Mouse (Mus musculus) heart, adult 18-20 months (tissue): ENCODE results near the gene Ipo13. TPM values are rescaled to one million over a fixed set of nuclear protein-coding genes. Genes with fewer than 3 reads are reported as not detected.

ENCODE experiments used
- total RNA-seq, 2 experiments: library from RNA; stranded (reverse); gene quantifications; 2 replicates each; pipeline ENCODE4 v1.2.3; 2021

Gene Ipo13
- total RNA-seq, 2 experiments from 2014 or later: 68.3 to 72.5 TPM

Other genes starting within 250 kb of the Ipo13 start
- gene Dmap1, start 232.7 kb downstream of the Ipo13 start, total RNA-seq: 10 to 100 TPM; 19.9 to 20.1 TPM
- gene Gm12845, start 190.6 kb downstream of the Ipo13 start, total RNA-seq: not detected
- gene Klf17, start 149.4 kb downstream of the Ipo13 start, total RNA-seq: not detected
- gene Slc6a9, start 80.5 kb downstream of the Ipo13 start, total RNA-seq: 1 to 10 TPM; 1.7 to 2.1 TPM
- gene Ccdc24, start 42.4 kb downstream of the Ipo13 start, total RNA-seq: under 1 TPM; 0.30 to 0.64 TPM
- 1 to 10 TPM; 4.0 to 4.4 TPM for gene B4galt2, start 31.5 kb downstream of the Ipo13 start, total RNA-seq
- 100 to 1,000 TPM in 1 of 2 experiments, 10 to 100 TPM in 1; 96.3 to 121 TPM for gene Atp6v0b, start 27.7 kb downstream of the Ipo13 start, total RNA-seq
- gene Dph2, start 23.0 kb downstream of the Ipo13 start, total RNA-seq: 1 to 10 TPM; 3.8 TPM
- under 1 TPM in 1 of 2 experiments, not detected in 1; 0.33 TPM for gene Artn, start 14.8 kb upstream of the Ipo13 start, total RNA-seq
- 10 to 100 TPM; 55.9 to 57.6 TPM for gene St3gal3, start 219.9 kb upstream of the Ipo13 start, total RNA-seq